Mouse (Mus musculus) Patski (cell line): ENCODE data around the gene Fxn. TPM values are rescaled to one million over a fixed set of nuclear protein-coding genes. Genes with fewer than 3 reads are reported as not detected.

Source experiments
- ATAC-seq: fragments of 100-300 bp; one replicate; pipeline ENCODE4 v1.8.0; 2021
- CTCF ChIA-PET: fragments of 350-600 bp; sonication (Branson Sonifier 250); formaldehyde crosslinking; loops from one replicate; lab custom pipeline; 2022; ENCODE audit warnings: inconsistent platforms; lab: Charles Lee
- POLR2A ChIA-PET: fragments of 350-600 bp; sonication (Branson Sonifier 250); formaldehyde crosslinking; loops from one replicate; lab custom pipeline; 2022; ENCODE audit warnings: antibody characterized with exemption, inconsistent platforms; lab: Charles Lee
- DNase-seq: peaks from one replicate; pipeline ENCODE4 v3.0.0-alpha.2; 2011; ENCODE audit warnings: low read depth, low spot score
- H3K27me3 ChIP-seq: fragments of 371-371 bp; one replicate; pipeline ENCODE4 v1.5.1; 2021
- CTCF ChIP-seq: fragments of 100-300 bp; IDR thresholded peaks from one replicate; pipeline ENCODE4 v1.5.1; 2021
- in situ Hi-C: fragments of 300-500 bp; cut with MboI; formaldehyde crosslinking; loops from 3 replicates; pipeline ENCODE4 v1.11.1; 2018; ENCODE audit warnings: low pct_unique_long_range_greater_than_20kb, mixed read lengths
- polyA plus RNA-seq: library from polyadenylated mRNA; unstranded; gene quantifications from one replicate; pipeline ENCODE4 v1.2.3, GENCODE M21; 2021

The Fxn gene
- polyA plus RNA-seq, 1 experiment from 2014 or later: 20.9 TPM

DNA sequence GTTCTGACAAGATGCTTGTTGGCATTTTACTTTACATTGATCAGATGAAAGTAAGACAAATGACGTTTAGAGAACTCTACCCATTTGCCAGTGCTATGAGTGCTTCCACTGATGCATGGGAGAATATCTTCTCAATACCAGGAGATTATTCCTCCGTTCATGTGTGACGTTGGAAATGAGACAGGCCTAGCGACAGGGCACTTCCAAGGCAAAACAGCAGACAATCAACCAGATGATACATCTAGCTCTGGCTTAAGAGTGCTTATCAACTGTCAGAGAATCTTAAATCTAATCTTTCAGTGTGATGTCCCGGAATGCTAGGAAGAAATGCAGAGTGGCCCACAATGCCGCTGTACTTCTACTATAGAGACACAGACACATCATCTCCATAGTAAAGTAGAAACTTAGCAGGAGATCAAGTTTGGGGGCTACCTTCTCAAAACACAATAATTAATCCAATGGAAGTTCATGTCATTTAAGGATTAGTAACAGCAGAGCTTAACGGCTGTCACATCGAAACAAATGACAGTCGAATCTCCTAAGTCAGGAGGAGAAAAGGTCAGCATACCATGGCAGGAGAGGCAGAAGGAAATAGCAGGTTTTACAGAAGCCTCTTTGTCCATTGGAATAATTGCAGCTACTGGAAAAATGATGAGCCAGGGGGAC lies 35.8 kb upstream of the Fxn start:
- no peaks in the 10 kb centered on the region for H3K27me3 ChIP-seq
- TF ChIP-seq CTCF: no peak
- ChIA-PET CTCF (interaction anchor here (0.9 kb wide), 1 partner anchor 9 kb away, joined by 3 read pairs; no protein-coding TSS in a partner anchor), POLR2A (no interaction called here)
- in situ Hi-C loops: no loop called here
- ATAC-seq (no peak), DNase-seq (no peak)

DNA sequence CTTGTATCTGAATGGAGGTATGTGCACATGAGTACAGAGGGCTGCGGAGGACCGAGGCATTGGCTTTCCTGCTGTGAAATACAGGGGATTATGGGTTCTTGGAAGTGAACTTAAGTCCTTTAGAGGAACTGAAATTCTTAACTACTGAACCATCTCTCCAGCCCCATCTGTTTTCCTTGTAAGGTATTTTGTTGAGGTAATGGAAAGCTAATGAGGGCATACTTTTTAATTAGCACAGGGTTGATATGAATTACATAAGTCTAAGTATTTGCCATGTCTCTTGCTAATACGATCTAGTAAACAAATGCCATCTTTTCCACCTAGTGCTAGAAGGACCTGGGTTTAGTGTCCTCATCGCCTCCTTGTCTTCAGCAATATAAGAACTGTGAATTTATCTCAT lies 34.8 kb upstream of the Fxn start:
- ATAC-seq (no peak), DNase-seq (no peak)
- in situ Hi-C loops: no loop called here
- ChIA-PET POLR2A (no interaction called here), CTCF (interaction anchor here (1.3 kb wide), 1 partner anchor 14 kb away, joined by 3 read pairs; no protein-coding TSS in a partner anchor)
- no peak for TF ChIP-seq CTCF
- H3K27me3 ChIP-seq: no peaks in the 10 kb centered on the region

DNA sequence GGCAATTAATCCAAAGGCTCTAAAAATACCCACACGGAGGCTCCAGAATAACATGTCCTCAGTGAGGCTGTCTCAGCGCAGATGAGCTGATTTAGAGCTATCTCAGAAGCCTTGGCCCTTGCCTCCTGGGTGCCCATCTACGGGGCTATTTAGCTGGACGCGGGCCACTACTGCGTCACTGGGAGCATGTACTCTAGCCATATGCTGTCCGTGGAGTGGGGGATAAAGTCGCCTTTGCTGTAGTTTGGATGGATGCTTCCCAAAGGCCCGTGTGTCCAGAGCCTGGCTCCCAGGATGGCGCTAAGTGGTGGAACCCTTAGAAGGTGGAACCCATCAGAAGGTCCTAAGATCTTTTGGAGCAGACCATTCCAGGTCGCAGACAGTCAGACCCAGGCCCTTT lies 34.3 kb upstream of the Fxn start:
- DNase-seq (no peak), ATAC-seq (no peak)
- in situ Hi-C loops: no loop called here
- CTCF ChIA-PET: interaction anchor here (1.3 kb wide), 1 partner anchor 14 kb away, joined by 3 read pairs; no protein-coding TSS in a partner anchor
- POLR2A ChIA-PET: no interaction called here
- TF ChIP-seq CTCF: no peak
- no peaks in the 10 kb centered on the region for H3K27me3 ChIP-seq

DNA sequence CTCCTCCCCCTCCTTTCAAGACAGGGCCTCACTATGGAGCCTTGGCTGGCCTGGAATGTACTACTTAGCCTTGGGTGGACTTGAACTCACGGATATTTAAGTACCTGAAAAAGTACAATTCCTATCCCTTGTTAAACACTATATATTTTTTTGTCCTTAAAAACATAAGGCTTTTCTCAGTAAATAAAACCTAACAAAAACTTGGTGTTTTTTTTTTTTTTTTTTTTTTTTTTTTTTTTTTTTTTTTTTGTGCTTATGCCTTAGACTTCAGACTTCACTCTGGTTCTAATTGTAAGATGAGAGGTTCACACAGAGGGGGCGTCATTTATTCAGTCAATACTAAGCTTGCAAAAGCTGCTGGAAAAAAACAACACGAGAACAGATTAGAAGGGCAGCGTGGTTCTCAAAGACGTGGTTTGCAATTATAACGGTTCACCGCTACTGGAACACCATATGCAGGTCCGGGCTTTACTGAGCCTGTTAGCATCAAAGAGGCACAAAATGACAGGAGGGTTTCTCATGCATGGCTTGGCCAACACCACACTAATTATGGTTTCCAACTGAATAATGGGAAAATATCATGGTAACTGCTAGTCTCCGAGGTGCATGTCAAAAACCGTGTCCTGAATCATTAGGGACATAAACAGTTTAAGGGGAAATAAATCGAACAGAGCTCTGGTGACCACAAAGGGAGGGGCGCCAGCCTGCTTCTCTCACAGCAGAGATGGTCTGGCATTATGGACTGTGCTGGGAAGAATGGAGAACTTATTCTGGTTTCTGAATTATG lies 32.3 kb upstream of the Fxn start:
- ATAC-seq: no peak
- ChIA-PET POLR2A (no interaction called here), CTCF (no interaction called here)
- in situ Hi-C loops: no loop called here
- no peaks in the 10 kb centered on the region for H3K27me3 ChIP-seq
- DNase-seq: no peak
- TF ChIP-seq CTCF: no peak

DNA sequence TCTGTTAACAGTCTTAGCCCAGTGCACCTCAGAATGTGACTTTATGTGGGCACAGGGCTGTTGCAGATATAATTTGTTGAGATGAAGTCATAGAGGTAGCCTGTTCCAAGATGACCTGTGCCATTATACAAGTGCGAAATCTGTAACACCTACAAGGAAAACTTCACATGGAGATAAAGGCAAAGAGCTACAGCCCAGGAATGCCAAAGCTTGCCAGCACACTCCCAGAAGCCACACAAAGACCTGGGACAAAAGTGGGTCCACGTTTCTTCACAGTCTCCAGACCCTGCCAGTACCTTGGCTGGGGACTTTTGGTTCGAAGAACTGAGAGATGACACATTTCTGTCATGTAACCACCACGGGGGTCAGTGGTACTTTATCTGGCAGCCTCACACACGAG lies 31.6 kb upstream of the Fxn start:
- TF ChIP-seq CTCF: no peak

DNA sequence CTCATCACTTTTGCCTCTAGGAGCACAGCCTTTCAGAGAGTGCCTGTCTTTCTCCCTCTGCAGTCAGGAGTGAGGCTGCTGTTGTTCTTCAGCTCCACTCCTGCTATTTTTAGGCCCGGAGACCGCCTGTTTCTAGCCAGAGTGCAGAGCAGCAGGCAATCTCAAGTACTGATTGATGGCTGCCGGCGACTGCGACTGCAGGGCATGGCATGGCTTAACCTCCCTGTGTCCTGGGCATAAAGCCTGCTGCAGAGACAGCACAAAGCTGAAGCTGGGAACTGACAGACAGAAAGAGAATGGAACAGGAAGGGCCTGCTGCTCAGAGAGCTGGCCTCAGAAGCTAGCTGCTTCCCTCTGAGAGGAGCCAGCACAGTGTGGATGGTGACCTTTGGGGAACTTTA lies 27.9 kb upstream of the Fxn start:
- no peaks in the 10 kb centered on the region for H3K27me3 ChIP-seq
- no peak for DNase-seq
- ChIA-PET CTCF (interaction anchor here (1.2 kb wide), 1 partner anchor 8 kb away, joined by 3 read pairs; no protein-coding TSS in a partner anchor), POLR2A (no interaction called here)
- ATAC-seq: no peak
- in situ Hi-C loops: loop anchor here (10.0 kb wide), 1 partner anchor 386 kb away; no protein-coding TSS in a partner anchor
- no peak for TF ChIP-seq CTCF

More for the DNA sequence above, 31.6 kb upstream of the Fxn start:
- ChIA-PET CTCF (no interaction called here), POLR2A (no interaction called here)
- no peaks in the 10 kb centered on the region for H3K27me3 ChIP-seq
- in situ Hi-C loops: no loop called here
- no peak for ATAC-seq
- DNase-seq: no peak

DNA sequence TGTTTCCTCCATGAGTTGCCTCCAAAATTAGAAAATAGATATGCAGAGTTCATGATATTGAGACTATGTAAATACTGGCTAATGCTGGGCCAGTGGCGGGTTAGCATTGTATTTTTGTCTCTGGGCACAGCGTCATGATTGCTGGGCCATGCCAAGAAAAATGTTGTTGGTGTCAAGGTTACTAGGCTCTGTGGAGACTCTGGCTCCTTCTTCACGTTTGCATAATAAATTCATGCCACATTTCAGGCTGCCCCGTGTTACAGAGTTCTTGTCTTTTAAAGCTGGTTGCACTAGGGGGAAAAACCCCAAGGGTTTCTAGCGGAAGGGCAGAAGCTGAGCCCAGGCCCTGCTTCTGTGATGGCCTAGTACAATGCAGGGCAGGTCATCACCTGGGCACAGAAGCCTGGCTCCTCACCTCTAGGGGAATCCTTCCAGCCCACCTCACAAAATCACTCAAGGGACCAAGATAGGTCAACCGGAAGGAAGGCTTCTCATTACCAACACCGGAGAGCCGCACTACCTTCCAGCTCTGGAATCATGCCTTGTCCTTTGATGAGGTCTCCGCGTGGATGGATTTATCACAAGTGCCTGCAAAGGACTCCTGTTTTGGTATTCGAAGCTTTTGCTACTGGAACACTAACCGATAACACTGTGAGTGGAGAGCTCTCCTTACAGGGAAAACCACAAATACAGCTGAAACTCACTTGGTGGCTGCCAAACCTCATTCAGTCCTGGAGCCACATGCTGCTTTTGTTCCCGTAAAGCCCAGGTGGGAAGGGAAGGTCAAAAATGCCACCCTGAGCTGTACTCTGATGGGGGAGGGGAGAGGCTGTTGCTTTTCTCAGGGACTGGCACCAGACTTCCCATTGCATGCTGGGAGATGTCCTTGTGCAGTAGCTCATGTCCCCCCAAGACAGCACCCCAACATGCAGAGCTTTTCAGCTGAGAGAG lies 27.1 kb upstream of the Fxn start:
- CTCF ChIA-PET: interaction anchor here (1.1 to 1.2 kb wide), 2 partner anchors 9 to 10 kb away, joined by 3 read pairs; no protein-coding TSS in a partner anchor
- in situ Hi-C loops: loop anchor here (10.0 kb wide), 1 partner anchor 387 kb away; no protein-coding TSS in a partner anchor

DNA sequence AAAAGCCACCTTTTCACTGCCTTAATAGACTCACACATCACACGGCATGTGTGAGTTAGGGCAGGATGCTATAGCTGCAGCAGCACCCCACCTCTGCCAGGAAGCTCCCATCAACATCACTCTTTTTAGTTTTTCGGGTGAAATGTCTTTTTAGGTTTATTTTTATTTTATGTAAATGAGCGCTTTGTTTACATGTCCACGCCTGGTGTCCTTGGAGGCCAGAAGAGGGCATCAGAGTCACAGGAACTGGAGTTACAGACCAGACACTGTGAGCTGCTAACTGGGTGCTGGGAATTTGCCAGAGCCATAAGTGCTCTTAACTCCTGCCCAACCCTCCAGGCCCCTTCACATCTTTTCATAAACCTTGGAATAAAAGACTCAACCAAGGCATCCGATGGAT lies 25.9 kb upstream of the Fxn start:
- ATAC-seq: no peak
- CTCF ChIA-PET: interaction anchor here (0.7 kb wide), 1 partner anchor 24 kb away, joined by 3 read pairs; no protein-coding TSS in a partner anchor
- TF ChIP-seq CTCF: peak; percentile 55

More for the DNA sequence above, 27.1 kb upstream of the Fxn start:
- no peaks in the 10 kb centered on the region for H3K27me3 ChIP-seq
- ATAC-seq (no peak), DNase-seq (no peak)
- POLR2A ChIA-PET: no interaction called here
- no peak for TF ChIP-seq CTCF

DNA sequence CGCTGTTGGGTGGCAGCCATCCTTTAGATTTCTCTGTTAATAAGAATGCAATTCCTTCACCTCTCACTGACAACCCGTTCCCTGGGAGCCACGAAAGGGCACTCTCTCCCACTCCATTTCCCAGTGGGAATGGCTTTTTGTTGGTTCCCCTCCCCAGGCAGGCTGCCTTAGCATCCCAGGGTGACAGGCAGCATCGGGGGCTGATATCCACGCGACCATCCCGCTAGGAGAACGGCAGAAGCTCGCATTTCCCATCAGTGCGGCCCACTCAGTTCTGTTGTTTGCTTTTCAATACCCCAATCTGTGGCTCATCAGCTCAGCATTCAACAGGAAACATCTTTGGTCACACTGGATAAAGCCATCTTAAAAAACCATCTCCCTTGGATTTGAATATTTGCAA lies 21.8 kb upstream of the Fxn start:
- DNase-seq (no peak), ATAC-seq (no peak)
- POLR2A ChIA-PET: no interaction called here
- no peaks in the 10 kb centered on the region for H3K27me3 ChIP-seq
- CTCF ChIA-PET: interaction anchor here (1.0 to 1.9 kb wide), 4 partner anchors 50 to 584 kb away, joined by 3 to 7 read pairs (median 4); no protein-coding TSS in a partner anchor
- in situ Hi-C loops: loop anchor here (5.0 to 10.0 kb wide), 3 partner anchors 310 to 570 kb away; no protein-coding TSS in a partner anchor
- TF ChIP-seq CTCF: no peak

More for the DNA sequence above, 25.9 kb upstream of the Fxn start:
- in situ Hi-C loops: loop anchor here (10.0 kb wide), 1 partner anchor 388 kb away; no protein-coding TSS in a partner anchor
- H3K27me3 ChIP-seq: no peaks in the 10 kb centered on the region
- POLR2A ChIA-PET: no interaction called here
- no peak for DNase-seq
